Mouse (Mus musculus) 3T3-L1 (cell line): ENCODE data around the gene Spp1.
A peak's percentile ranks its signal among the peaks of the same experiment; 100 is the strongest.

Experiments
- DNase-seq: peaks from one replicate; pipeline ENCODE4 v3.0.0-alpha.2; 2015; ENCODE audit warnings: low read depth, low spot score

Spp1 gene

DNA sequence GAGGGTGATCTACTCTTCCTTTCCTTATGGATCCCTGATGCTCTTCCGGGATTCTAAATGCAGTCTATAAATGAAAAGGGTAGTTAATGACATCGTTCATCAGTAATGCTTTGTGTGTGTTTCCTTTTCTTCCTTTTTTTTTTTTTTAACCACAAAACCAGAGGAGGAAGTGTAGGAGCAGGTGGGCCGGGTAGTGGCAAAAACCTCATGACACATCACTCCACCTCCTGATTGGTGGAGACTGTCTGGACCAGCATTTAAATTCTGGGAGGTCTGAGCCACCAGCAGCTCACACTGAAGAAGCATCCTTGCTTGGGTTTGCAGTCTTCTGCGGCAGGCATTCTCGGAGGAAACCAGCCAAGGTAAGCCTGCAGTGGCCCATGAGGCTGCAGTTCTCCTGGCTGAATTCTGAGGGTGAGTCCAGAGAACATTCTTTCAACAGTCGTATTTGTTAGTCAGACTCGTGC is at the start of gene Spp1:
Gene Spp1, plus strand, starts transcription at position 284 of the 467 bp plus-strand sequence.
- DNase-seq = peak; percentile 81

GRCm38 (mm10) chr5:104385521-104385920 is 49.4 kb upstream of the Spp1 start:
- no peak for DNase-seq

GRCm38 (mm10) chr5:104386908-104387307 is 48.0 kb upstream of the Spp1 start:
- no peak for DNase-seq

GRCm38 (mm10) chr5:104390962-104391361 is 44.0 kb upstream of the Spp1 start:
- DNase-seq = no peak

GRCm38 (mm10) chr5:104392784-104393183 is 42.1 kb upstream of the Spp1 start:
- DNase-seq = peak; percentile 94

DNA sequence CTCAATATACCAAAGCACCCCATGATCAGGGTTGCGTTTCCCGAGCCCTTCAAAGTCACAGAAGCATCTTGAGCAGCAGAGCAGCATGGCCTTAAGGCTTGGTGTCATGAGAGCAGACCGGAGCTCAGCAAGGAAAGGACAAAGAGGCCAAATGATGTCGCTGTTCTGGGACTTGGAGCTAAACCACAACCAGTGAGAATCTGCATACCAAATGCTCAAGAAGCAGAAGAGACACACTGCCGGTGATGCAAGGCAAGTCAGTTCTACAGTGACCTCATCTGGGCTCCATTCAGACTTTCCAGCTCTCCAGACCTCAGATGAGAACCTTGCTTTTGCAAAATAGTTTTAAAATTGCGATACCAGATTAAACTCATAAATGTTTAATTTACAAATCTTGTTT is 38.6 kb upstream of the Spp1 start:
- DNase-seq = peak; percentile 95

DNA sequence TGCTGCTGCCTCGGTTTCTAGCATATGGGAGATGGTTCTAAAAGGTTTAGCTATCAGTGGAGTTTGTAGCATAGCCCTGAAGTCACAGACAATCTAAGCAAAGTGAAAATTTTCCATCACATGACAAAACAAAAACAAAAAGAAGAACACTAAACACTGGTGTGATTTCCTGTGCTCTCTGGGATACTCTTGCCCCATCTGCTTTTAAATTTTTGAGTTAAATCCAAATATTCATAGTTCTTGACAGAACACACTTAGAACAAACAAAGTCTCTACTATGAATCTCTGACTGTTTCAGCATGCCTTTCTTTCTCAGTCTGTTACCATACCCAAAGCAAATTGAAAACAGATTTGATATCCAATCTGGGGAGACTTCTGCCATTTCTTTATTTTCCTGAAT is 36.9 kb upstream of the Spp1 start:
- peak; percentile 71 for DNase-seq

- DNase-seq = peak; percentile 75
Observed at GRCm38 (mm10) chr5:104399291-104399950, 35.5 kb upstream of the Spp1 start.

GRCm38 (mm10) chr5:104399970-104400369 is 34.9 kb upstream of the Spp1 start:
- peak; percentile 67 for DNase-seq

DNA sequence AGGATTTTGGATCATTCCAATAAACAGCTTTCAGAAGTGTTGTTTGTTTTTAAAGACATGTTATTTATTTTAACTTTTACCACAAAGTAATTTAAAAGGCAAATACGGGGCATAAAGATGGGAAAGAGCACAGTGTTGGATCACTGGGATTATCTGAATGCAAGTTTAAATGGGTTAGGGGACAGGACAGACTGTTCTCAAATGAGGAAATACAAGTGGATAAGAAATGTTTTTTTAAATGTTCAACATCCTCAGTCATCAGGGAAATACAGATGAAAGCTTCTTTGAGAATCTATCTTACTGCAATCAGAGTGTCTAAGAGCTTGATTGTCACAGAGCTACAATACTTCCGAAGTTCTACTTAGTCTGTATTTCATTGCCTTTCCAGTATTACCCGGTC is 32.3 kb upstream of the Spp1 start:
- DNase-seq = no peak

- peak; percentile 69 for DNase-seq
Observed at GRCm38 (mm10) chr5:104403351-104403750, 31.6 kb upstream of the Spp1 start.

- DNase-seq = no peak
Observed at GRCm38 (mm10) chr5:104404551-104404950, 30.4 kb upstream of the Spp1 start.

DNA sequence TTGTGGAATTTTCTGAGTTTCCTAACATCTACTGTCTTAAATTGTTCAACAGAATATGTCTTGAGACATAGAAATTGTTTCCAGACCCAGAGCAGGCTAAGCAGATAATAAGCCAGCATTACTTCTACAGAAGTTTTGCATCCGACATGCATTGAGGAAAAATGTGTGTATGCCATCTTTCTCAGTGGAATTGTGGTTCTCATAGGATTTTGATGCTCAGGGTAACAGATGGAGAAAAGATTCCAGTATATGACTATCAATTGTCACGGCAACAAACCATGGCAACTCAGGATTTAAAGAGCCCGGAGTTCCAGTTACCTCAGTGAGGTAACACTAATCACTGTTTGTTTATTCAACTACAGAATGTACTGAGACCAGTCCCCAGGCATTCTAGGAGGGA is 29.9 kb upstream of the Spp1 start:
- DNase-seq = no peak

GRCm38 (mm10) chr5:104406756-104407155 is 28.2 kb upstream of the Spp1 start:
- peak; percentile 43 for DNase-seq

- peak; percentile 97 for DNase-seq
Observed at GRCm38 (mm10) chr5:104407541-104408231, 27.2 kb upstream of the Spp1 start.

GRCm38 (mm10) chr5:104408549-104408948 is 26.4 kb upstream of the Spp1 start:
- no peak for DNase-seq

DNA sequence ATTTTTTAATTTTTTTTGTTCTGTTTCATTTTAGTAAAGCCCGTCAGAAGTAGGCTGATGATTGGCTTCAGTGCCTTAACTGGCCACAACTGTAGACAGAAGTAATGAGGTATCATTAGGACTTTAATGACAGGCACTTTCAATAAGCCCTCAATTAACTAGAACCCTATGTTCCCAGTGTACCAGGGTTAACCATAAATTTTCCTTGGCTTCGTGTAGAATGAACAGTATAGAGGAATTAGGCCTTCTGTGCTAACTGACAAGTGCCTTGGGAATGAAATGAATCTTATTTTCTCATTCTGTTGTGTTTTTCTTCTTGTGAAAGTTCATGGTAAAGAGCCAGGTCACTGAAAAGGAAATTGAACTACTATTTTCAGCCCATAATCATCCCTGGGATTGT is 18.9 kb upstream of the Spp1 start:
- no peak for DNase-seq

DNA sequence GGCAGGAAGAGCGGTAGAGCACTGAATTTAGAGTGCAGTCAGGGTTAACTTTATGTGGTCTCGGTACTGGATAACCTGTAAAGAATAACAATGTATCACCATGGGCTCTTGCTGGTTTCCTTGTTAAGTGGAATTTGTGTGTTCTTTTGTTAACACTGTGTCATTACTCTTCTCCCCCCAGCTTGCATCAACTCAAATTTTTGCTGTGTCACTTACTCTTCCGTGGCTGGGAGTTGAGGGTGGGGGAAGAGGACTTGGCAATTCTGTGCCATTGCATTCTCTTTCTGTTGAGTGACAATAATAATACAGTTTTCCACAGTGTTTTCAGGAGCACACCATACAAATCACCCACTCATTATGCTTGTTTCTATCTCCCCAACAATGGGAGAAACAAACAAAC is 17.9 kb upstream of the Spp1 start:
- no peak for DNase-seq

DNA sequence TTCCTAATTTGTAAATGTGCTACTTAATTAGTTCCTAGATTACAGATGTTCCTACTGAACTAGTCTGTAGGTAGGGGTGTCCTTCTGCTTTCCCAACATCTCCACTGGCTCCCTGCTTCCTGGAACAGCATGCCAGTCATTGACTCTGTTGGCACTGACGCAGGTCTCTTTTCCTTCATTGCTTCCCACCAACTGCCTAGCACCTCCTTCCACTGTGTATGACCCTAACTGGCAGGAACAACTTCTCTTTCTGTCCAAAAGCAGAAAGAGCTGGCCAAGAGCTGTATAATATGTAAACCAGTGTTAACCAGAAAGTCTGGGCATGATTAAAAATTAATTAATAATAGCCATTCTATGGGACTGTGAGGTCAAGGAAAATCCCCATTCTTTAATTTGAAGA is 17.2 kb upstream of the Spp1 start:
- no peak for DNase-seq

- no peak for DNase-seq
Observed at GRCm38 (mm10) chr5:104422039-104422438, 12.9 kb upstream of the Spp1 start.

GRCm38 (mm10) chr5:104423861-104424260 is 11.1 kb upstream of the Spp1 start:
- DNase-seq = no peak

GRCm38 (mm10) chr5:104425949-104426348 is 9.0 kb upstream of the Spp1 start:
- DNase-seq = peak; percentile 66

DNA sequence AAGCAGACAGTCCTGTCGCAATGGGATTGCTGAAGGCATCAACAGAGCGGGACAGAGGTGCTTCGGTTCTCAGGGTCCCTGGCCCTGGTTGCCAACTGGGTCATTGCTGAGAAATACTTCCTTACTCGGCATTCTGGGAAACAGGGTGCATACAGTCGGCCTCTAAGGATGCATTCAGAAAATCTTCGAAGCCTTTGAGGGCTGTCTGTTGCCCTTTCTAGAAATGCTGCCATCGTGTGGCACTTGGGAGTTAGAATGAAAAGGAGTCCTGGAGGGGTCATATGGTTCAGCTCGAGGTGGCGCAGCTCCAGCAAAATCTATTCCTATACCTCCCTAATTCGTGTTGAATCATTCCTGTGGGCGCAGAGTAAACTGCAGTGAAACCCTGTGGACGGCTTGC is 2.0 kb upstream of the Spp1 start:
- DNase-seq = peak; percentile 74
